Mouse (Mus musculus): Measurements from ENCODE around the gene Eef1akmt4. TPM values are rescaled to one million over a fixed set of nuclear protein-coding genes. Genes with fewer than 3 reads are reported as not detected.

Gene Eef1akmt4
- polyA plus RNA-seq (2015; fragmentation: Nextera tagmentation; extraction: Ambion mirVana), result 13.6 and 14.7 TPM in 2 replicates

GRCm38 (mm10) chr16:20611357-20612227, at the start of gene Eef1akmt4, which contains the start of the genes Gm49333 and Alg3:
Eef1akmt4 (plus strand) TSS chr16:20611593.
Gm49333 (plus strand) TSS chr16:20611610.
Alg3 (minus strand) TSS chr16:20611735.

GRCm38 (mm10) chr16:20589366-20589938, 21.9 kb upstream of the Eef1akmt4 start, which contains the start of gene Vwa5b2:
Vwa5b2 (plus strand) TSS chr16:20589471.

GRCm38 (mm10) chr16:20621191-20621990, 10.0 kb downstream of the Eef1akmt4 start, which contains the start of gene Camk2n2:
Camk2n2 (minus strand) TSS chr16:20621287.

GRCm38 (mm10) chr16:20629731-20630634, 18.6 kb downstream of the Eef1akmt4 start, which contains the start of gene Ece2:
Ece2 (plus strand) TSS chr16:20629828.

GRCm38 (mm10) chr16:20651076-20651946, 39.9 kb downstream of the Eef1akmt4 start, which contains the start of gene Psmd2:
Psmd2 (plus strand) TSS chr16:20651652.

GRCm38 (mm10) chr16:20668013-20668412, 56.6 kb downstream of the Eef1akmt4 start, which contains the start of gene Eif4g1:
Eif4g1 (plus strand) TSS chr16:20668313.

MicroRNAs encoded within 50 kb of the gene (microRNA counts, 519-probe panel; counts per million panel counts)
- 2,439 counts per million, percentile 68 among the panel's probes with 10 or more counts for microRNA mmu-miR-1224

Small RNA genes lying within 50 kb of the gene (microRNA-seq; reads per million reads assigned to microRNA genes)
- gene Mir1224, result 0.61 to 0.64 reads per million in 2 experiments

Other genes starting within 250 kb of the Eef1akmt4 start
- 28.1 and 28.5 TPM in 2 replicates for gene Abcc5, start 185.2 kb upstream of the Eef1akmt4 start, polyA plus RNA-seq (2015; fragmentation: Nextera tagmentation; extraction: Ambion mirVana)
- gene Eif2b5, start 112.8 kb upstream of the Eef1akmt4 start, polyA plus RNA-seq (2015; fragmentation: Nextera tagmentation; extraction: Ambion mirVana), result 53.9 and 55.8 TPM in 2 replicates
- 12.8 and 13.1 TPM in 2 replicates for gene Dvl3, start 94.6 kb upstream of the Eef1akmt4 start, polyA plus RNA-seq (2015; fragmentation: Nextera tagmentation; extraction: Ambion mirVana)
- gene Ap2m1, start 76.1 kb upstream of the Eef1akmt4 start, polyA plus RNA-seq (2015; fragmentation: Nextera tagmentation; extraction: Ambion mirVana), result 301 and 348 TPM in 2 replicates
- gene Abcf3, start 63.0 kb upstream of the Eef1akmt4 start, polyA plus RNA-seq (2015; fragmentation: Nextera tagmentation; extraction: Ambion mirVana), result 48.5 and 53.1 TPM in 2 replicates
- 0.16 and 0.21 TPM in 2 replicates for gene Vwa5b2, start 22.1 kb upstream of the Eef1akmt4 start, polyA plus RNA-seq (2015; fragmentation: Nextera tagmentation; extraction: Ambion mirVana)
- not detected in 2 replicates for gene Gm49333, start within 50 bp of the Eef1akmt4 start, polyA plus RNA-seq (2015; fragmentation: Nextera tagmentation; extraction: Ambion mirVana)
- gene Alg3, start 142 bp downstream of the Eef1akmt4 start, polyA plus RNA-seq (2015; fragmentation: Nextera tagmentation; extraction: Ambion mirVana), result 14.1 and 15.4 TPM in 2 replicates
- 0.26 and 0.69 TPM in 2 replicates for gene Camk2n2, start 9.7 kb downstream of the Eef1akmt4 start, polyA plus RNA-seq (2015; fragmentation: Nextera tagmentation; extraction: Ambion mirVana)
- 0.35 and 0.40 TPM in 2 replicates for gene Ece2, start 18.2 kb downstream of the Eef1akmt4 start, polyA plus RNA-seq (2015; fragmentation: Nextera tagmentation; extraction: Ambion mirVana)
- 177 and 191 TPM in 2 replicates for gene Psmd2, start 40.1 kb downstream of the Eef1akmt4 start, polyA plus RNA-seq (2015; fragmentation: Nextera tagmentation; extraction: Ambion mirVana)
- 87.6 and 96.4 TPM in 2 replicates for gene Eif4g1, start 56.7 kb downstream of the Eef1akmt4 start, polyA plus RNA-seq (2015; fragmentation: Nextera tagmentation; extraction: Ambion mirVana)
- 49.8 and 52.6 TPM in 2 replicates for gene Fam131a, start 81.6 kb downstream of the Eef1akmt4 start, polyA plus RNA-seq (2015; fragmentation: Nextera tagmentation; extraction: Ambion mirVana)
- gene Polr2h, start 106.1 kb downstream of the Eef1akmt4 start, polyA plus RNA-seq (2015; fragmentation: Nextera tagmentation; extraction: Ambion mirVana), result 42.0 and 46.2 TPM in 2 replicates
- 2.1 and 2.7 TPM in 2 replicates for gene Clcn2, start 106.2 kb downstream of the Eef1akmt4 start, polyA plus RNA-seq (2015; fragmentation: Nextera tagmentation; extraction: Ambion mirVana)
- 4.6 and 5.1 TPM in 2 replicates for gene Chrd, start 121.5 kb downstream of the Eef1akmt4 start, polyA plus RNA-seq (2015; fragmentation: Nextera tagmentation; extraction: Ambion mirVana)
- 0.77 and 0.82 TPM in 2 replicates for gene Thpo, start 122.9 kb downstream of the Eef1akmt4 start, polyA plus RNA-seq (2015; fragmentation: Nextera tagmentation; extraction: Ambion mirVana)